Mouse (Mus musculus) kidney, postnatal 14 days (tissue): ENCODE measurements at regions not wholly inside any gene's neighbourhood (a gene's known extent, or its start where the extent isn't known, plus 50 kb on each side); places are given as distances from the start of the nearest gene placed in this dataset.
"Not testable (repeated sequence)": the region's sequence is repeated elsewhere in the genome, so short reads cannot be mapped to it uniquely, and the experiment has no call there.

ENCODE experiments used
- DNase-seq: peaks from one replicate; pipeline ENCODE4 v3.0.0; 2022; ENCODE audit warnings: mixed read lengths

DNA sequence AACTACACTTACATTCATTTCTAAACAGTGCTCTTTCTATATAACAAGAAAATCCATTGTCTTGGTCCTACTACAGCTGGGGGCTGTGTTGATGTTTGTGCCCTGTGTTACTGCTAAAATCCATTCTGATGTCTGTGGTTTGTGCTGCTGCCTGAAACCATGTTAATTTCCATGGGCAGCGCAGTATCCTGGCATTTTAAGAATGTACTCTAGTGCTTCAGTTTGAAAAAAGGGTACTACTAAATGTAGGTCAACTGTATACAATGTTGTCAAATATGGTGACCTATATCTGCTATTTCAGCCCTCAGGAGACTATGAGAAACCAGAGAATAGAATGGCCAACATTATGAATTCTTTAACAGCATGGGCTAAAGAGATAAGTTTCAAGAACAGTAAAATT is 1052.2 kb downstream of the Hace1 start:
- DNase-seq: no peak

DNA sequence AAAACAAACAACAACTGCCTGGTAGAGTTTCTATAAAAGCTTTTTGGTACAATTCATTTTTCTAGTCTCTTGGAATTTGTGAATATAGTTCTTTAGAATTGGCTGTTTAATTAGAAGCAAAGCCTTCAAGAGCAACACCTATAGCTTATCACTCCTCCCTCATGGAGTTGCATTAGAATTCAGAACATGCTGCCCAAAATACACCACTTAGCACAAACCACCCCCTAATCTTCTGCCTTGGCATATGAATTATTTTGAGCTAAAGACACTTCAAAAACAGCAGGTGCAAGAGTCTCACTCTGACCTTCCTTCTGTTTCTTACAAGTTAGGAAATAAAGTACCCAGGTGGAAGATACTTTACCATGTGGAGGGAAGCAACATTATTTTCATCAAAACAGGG is 1085.4 kb downstream of the Hace1 start:
- no peak for DNase-seq

DNA sequence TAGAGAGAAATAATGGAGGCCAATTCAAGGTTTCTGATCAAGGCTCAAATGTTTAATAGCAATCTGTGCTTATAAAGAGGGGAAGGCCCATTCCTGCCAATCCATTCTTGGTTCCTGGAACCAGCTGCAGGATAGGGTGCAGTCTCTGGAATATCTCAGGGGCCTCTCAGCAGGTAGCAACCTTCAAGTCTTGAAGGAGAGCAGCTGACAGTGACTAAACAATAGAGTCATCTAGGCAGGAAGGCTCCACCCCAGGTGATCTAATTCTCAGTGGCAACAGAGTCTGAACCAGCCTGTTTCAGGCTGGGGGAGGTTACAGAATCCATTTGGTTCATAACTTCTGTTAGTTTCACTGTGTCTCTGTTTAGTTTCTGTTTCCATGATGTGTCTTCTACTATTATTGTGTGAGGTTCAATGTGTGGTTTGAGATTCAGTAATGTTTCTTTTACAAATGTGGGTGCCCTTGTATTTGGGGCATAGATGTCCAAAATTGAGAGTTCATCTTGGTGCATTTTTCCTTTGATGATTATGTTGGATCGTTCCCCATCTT is 1112.3 kb downstream of the Hace1 start:
- DNase-seq: not testable (repeated sequence)

DNA sequence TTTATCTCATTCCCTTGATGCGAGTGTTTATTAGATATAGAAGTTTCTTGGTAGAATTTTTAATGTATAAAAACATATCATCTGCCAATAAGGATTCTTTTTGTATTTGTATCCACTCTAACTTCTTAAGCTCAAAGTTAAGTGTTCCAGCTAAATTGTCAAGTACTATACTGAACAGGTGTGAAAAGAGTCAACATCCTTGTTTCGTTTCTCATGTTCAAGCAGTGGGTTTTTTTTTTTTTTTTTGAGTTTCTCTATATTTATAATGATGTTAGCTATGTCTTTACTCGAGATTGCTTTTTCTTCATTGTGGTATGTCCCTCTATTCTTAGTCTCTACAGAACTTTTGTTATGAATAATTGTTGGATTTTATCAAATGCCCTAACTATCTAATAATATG is 1115.0 kb downstream of the Hace1 start:
- DNase-seq: no peak

DNA sequence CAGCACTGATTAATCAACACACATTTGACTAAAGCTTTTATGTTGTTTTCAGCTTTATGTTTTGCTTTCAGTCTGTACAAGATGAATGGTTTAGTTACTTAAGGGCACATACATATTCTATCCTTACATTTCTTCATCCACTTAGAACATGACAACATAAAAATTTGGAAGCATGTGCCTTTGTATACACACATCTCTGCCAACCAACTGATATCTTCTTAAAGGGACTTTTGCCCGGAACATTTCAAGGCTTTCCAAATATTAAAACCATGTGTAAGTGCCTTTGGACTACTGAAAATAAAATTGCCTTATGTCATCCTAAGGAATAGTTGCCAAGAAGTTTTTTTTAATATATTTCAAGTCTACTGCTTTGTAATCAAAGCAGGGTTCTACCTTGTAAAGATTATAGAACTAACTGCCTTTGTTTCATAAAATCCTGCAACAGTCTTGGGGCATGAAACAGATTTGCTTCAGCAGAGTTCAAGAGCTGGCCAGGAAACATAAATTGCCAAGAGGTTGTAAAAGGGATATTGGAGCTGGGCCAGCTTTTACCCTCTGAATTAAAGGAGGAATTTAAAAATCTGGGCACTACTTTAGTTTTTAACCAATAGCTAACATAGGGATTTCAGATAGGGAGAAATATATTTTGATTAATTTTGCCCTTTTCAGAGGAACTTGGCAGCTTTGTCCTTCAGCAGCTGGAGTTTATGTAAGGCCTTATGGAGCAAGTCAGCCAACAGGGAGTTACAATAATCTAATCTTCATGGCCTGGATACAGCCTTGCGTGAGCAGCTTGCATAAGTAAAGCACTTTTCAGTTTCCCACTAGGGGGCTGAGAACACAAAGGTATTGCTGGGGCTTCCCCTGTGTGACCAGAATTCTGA is 1120.0 kb downstream of the Hace1 start:
- peak; percentile 5 for DNase-seq

DNA sequence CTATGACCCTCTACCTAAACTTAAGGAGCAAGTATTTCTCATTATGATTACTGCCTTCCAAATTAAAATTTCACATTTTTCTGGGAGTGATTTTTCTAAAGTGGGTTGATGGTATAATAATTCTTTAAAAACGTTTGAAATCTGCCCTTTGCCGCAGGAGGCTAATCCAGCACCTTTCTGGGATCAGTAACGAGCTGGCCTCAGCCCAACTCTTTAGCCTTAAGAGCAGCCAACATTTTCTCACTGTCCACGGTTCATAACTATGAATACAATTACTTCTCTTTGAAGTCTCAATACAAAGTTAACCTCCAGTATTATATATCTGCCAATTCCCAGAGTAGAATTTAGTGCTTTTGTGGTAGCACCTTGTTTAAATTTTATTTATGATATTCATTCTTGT is 1123.6 kb downstream of the Hace1 start:
- no peak for DNase-seq

DNA sequence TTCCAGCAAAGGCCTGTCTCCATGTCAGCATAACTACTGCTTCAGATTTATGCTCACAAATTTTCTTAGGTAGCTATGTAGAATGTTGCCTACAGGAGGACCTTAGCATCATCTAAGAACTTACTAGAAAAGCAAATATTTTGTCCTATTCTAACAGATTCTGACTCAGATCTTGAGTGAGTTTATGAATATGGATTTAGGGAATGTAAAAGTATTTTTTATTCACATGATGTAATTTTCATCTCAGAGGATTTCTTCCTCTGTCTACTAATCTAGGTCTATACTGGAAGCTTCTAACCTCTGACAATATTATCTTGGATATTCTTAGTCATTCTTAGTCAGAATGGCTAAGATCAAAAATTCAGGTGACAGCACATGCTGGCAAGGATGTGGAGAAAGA is 1130.4 kb downstream of the Hace1 start:
- DNase-seq: not testable (repeated sequence)

DNA sequence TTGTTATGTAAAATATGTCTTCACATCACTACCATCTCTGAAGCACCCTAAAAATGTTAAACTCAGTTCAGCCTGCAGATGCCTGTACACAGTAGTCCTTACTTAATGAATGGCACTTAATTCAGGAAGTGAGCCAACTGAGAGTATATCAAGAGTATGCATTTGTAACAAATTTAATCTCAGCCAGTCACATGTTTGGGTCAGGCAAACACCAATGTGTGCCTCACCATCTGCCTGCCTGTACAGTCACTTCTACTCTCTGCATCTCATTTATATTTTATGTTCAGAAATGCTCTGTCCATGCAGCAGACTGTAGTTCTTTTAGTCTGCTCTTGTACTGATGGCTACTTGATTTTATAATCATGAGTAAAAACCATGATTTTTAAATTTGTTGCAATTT is 1135.1 kb downstream of the Hace1 start:
- DNase-seq: no peak

DNA sequence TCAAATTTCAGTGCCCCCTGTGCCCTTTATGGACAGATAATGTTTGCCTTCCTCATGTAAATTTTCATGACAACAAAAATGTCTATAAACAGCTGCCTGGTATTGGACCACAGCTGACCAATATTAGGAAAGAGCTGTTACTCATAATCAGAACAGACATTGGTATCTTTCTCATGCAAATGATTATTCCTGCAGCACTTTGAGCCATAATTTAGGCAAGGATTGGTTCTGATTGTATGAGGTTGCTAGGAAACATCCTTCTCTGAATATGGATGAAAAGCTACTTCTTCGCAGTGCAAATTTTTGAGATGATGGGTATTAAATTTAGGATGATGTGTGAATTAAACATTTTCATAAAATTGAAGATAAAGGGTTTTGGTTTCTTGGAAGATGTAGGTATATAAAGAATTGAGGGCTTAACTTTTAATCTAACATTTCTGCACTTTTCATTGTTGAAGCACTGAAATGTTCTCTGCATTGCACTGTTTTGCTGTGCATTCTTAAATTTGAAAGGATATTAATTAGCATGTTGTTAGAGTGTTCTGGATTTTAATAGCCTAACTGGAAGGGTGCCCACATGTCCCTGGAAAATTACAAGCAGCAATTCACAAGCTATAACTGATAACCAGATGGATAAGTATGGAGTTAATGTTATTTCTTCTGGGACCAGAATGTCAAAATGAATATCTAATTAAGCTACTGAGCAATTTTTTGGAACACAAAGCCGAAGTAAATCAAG is 1140.9 kb downstream of the Hace1 start:
- no peak for DNase-seq

DNA sequence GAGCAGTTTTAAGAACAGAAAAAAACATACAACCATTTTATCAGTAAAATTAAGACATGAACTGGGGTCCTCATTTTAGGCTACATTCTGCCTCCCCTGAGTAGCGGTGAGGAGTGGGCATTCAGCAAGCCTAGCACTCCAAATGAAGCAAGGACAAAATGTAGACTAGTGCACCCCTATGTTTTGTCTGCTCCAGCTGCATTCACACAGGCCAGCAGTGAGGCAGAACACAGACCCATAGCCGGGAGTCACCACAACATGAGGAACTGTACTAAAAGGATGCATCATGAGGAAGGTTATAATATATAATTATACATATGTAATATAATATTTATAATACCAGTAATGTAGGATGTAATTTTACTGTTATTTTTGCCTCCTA is 1141.5 kb downstream of the Hace1 start:
- no peak for DNase-seq

DNA sequence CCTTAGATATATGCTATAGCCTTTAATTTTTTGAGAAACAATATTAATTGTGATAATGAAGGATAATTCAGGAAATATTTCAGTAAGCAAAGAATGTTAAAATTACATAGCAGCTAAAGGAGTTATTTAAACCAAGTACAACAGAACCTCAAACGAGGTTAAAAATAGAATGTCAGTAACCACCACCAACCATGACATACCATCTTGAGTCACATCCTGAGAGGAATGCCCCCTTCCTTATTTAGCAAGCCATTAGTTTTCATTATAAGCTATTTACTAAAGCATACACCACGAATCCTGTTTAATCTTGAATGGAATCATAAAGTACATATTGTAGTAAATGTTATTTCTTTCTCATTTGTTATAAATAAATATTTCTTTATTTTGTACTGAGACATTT is 1146.0 kb downstream of the Hace1 start:
- no peak for DNase-seq

DNA sequence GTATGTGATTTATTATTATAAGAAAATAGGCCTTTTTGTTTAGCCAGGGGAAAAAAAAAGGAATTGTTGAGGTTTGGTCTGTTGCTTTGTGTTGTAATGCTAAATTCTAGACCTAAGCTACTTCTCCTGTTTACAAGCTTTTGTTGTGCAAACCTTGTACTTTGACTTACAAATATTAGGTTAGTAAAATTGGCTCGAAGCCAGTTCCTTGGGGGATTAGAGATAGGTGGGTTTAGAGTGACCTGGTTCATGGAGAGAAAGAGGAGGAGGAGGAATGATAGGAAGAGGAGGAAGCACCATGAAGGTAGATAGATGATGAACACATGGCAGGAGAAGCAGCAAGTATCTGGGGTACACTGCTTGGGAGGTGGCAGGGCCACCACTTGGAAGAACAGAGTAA is 1153.0 kb downstream of the Hace1 start:
- no peak for DNase-seq

DNA sequence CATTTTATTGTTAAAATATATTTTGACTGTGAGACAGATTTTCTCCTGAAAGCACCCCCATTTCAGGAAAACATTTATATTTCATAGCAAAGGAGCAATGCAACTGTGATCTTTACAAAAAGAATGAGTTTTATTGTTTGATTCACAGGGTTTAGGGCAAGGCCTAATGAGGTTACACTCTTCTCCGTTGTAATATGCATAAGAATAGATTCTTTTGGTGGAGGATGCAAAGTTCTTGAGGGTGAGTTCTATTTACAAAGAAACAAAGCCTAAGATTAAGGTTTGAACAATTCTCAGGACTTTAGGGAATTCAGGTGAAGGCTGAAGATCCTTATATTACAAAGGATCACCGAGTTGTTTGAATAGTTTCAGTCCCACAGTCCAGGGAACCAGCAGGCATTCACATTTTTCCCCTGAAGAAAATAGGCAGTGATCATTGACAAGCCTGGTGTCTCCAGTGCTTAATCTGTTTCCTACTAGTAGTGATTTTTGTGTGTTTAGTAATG is 1156.2 kb downstream of the Hace1 start:
- no peak for DNase-seq

DNA sequence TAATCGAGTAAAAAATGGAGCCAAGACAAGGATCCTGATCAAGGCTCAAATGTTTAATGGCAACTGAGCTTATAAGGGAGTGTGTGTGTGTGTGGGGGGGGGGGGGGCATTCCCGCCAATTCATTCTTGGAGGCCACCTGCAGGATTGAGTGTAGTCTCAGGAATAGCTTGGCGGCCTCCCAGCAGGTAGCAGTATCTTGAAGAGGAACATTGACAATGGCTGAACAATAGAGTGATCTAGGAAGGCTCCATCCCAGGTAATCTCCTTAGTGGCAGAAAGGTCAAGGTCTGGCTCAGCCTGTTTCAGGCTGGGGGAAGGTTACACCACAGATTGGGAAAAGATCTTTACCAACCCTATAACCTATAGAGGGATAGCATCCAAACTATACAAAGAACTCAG is 1163.5 kb downstream of the Hace1 start:
- no peak for DNase-seq

DNA sequence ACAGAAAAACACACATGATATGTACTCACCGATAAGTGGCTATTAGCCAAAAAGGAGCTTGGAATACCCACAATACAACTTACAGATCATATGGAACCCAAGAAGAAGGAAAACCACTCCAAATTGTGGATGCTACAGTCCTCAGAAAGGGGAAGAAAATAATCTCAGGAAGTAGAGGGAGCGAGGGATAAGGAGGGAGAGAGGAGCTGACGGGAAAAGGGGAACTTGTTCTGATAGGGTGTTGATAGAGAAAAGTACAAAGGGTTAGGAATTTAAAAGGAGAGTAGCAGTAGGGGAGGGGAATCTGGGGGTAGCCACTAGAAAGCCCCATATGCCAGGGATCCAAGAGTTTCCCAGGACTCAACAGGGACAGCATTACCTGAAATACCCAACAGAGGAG is 1164.5 kb downstream of the Hace1 start:
- no peak for DNase-seq

DNA sequence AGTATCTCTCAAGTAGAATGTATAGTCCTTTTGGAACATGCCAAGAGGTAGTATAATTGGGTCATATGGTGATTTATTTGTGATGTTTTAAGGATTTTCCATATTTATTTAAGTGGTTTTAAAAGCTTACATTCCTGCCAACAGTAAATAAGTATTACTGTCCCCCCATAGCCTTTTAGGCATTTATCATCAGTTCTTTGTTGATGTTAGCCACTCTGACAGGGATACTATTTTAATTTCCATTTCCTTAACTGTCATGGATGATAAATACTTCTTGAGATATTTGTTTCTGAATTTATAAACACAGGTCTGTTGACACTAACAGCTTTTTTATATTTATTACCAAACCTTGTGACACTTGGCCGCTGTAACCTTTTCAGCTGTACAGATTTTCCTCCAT is 1183.3 kb downstream of the Hace1 start:
- DNase-seq: no peak

DNA sequence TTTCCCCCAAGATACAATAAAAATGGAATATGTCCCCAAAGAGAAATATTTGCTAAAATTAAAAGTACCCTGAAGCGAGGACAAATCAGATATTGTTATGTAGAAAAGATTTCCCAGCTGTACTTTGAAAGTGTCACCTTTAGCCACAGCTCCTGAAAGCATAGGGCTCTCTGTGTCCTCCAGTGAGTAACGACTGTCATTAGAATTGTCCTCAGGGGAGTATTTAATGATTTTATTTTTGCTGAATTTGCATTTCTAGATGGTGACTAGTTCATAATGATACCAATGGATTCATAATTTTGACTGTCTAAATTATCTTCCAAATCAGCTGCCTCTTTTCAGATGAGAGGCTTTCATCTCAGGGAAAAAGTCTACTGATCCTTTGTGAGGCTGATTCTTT is 1201.1 kb downstream of the Hace1 start:
- DNase-seq: no peak

DNA sequence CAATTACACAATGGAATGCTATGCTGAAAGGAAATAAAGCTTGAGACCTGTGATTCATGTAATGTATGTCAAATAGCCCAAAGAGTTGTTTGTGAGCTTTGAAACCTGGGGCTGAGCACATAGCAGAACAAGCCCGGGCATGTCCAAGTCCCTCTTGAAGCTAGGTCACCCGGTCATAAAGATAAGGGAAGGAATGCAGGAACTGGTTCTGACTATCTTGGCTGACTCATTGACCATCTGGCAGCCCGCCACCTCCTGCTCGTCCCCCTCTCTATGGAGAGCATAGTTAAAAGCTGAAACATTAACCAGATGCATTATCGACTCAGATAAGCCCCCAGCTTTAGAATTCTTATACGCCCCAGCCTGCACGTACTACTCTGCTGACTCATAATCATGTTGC is 1208.1 kb downstream of the Hace1 start:
- DNase-seq: peak; percentile 16

DNA sequence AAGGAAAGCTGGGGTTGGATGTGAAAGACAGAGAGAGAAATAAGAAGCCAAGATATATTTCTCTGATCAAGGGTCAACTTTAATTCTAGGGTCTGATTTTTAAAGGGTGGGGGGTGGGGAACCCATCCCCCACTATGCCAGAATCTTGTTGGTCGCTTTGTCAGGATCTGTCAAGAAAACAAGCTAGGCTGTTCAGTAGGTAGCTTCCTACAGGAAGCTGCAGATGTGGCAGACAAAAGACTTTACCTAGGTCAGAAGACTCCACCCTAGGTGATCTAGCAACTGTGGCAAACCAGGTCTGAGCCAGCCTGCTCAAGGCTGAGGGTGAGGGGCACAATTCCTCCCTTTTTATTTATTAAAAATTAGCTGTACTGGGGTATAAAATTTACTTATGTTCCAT is 1236.6 kb downstream of the Hace1 start:
- DNase-seq: no peak

DNA sequence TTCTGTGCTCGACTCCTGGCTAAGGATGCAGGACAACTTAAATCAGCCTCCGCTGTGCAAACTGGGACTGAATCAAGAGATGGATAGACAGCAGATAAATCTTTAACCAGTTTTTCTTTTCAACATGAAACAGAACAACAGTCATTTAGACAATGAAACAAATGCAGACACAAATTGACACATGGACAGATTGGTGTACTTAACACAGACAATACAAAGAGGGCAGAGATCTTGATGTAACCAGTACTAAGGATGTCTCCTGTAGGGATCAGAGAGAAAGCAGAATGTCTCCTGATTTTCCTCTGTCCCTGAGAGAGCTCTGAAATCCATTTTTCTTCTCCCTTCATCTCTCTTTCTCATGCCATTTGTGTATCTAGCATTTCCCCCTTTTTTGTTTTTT is 1241.5 kb downstream of the Hace1 start:
- DNase-seq: no peak

DNA sequence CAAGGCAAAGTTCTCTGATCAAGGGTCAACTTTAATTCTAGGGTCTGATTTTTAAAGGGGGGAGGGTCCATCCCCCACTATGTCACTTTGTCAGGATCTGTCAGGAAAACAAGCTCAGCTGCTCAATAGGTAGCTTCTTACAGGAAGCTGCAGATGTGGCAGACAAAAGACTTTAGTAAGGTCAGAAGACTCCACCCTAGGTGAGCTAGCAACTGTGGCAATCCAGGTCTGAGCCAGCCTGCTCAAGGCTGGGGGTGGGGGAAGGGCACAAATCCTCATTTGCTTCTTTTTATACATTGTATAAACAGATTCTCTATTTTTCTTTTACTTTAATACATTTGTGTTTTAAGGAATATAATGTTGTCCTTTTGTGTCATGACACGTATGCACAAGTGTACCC is 1242.3 kb downstream of the Hace1 start:
- DNase-seq: no peak

DNA sequence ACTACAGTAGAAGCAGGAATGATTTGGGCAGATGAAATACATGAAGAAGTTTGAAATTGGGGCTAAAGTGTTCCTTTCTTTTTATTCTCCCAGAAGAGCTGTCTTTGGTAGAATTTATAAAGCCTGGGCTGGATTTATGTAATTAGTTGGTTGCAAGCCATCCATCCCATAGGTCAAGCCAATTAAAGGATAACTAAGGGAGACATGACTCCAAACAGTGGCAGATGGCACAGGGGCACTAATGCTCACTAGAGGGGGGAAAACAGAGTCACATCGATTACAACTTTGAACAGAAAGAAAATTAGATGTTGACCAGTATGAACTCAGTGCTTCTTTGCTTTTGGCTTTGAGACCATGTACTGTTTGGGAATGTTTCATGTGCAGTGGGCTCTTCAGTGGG is 1246.2 kb downstream of the Hace1 start:
- no peak for DNase-seq

DNA sequence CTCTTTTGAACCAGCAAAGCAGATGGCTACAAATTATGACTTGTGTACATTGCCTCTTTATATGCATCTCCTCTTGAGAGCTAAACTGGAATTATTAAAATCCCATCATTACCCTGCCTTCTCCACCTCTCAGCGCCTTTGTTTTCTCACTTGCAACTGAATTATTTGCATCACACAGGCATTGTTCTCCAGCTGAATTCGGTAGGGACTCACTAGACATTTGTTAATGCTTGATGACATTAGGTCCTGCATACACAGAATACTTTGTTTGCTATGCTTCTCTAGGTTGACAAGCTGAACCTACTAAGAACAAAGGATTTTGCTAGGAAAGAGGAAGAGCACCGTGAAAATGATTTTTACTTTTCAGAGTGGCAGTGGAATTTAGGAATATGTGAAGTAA is 1248.4 kb downstream of the Hace1 start:
- DNase-seq: no peak

DNA sequence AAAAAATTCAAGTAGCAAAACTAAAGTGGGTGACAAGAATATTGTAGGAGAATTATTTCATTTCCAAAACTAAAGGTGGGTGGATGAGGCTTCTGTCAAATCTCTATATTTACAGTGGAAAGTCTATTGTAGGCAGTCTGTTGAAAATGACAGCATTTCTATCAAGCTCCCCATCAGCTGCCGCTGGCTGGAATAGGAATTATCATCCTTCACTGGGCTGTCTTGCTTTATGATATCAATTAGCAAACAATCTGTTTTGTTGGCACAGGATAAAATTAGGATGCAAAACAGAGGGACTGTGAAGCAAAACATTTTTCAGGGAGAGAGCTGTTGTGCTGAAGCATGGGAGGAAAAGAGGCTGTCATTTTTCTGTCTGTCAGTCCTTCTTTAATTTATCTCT is 1249.0 kb downstream of the Hace1 start:
- DNase-seq: no peak
